Mouse (Mus musculus): ENCODE measurements around the gene Vwa3a.
A peak's percentile ranks its signal among the peaks of the same experiment; 100 is the strongest.

Vwa3a gene

GRCm38 (mm10) chr7:120836361-120836760 lies 97.2 kb downstream of the Vwa3a start:
- DNase-seq (ENCODE audit: low read depth, low spot score): peak; percentile 37

- DNase-seq (ENCODE audit: low read depth, low spot score): no peak
These were observed 99.5 kb downstream of the Vwa3a start for GRCm38 (mm10) chr7:120838436-120839160.

GRCm38 (mm10) chr7:120839786-120840185 lies 100.7 kb downstream of the Vwa3a start:
- no peak for DNase-seq (ENCODE audit: low read depth, low spot score)

DNA sequence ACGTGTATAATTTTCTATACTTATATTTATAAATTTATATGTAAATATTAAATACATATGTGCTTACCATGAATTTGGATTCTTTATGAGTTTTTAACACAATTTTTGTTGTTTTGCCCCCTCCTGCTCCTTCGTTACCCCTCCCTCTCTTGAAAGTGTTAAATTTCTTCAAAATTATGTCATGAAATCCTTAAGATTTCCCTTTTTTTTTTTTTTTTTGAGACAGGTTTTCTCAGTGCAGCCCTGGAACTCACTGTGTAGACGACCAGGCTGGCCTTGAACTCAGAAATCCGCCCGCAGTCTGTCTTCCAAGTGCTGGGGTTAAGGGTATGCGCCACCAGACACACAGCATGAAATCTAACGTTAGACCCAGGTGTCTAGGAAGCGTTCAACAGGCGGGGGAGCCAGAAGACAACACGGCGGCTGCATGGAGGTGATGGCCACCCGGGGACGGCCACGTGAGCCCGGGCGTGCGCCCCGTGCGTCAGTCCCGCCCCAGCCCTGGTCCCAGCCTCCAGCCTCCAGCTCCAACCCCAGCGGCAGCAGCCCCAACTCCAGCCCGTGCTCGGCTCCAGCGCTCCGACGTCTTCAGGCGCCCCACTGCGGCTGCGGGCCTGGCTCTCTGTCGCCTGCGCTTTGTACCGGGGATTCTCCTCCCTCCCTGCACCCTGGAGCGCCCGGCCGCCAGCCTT lies 103.4 kb downstream of the Vwa3a start, which contains the start of gene Eef2k:
Gene Eef2k, plus strand, starts transcription at position 487 of the 692 bp plus-strand sequence.
- DNase-seq (ENCODE audit: low read depth, low spot score): peak; percentile 48

GRCm38 (mm10) chr7:120843037-120843621 lies 104.0 kb downstream of the Vwa3a start:
- no peak for DNase-seq (ENCODE audit: low read depth, low spot score)

DNA sequence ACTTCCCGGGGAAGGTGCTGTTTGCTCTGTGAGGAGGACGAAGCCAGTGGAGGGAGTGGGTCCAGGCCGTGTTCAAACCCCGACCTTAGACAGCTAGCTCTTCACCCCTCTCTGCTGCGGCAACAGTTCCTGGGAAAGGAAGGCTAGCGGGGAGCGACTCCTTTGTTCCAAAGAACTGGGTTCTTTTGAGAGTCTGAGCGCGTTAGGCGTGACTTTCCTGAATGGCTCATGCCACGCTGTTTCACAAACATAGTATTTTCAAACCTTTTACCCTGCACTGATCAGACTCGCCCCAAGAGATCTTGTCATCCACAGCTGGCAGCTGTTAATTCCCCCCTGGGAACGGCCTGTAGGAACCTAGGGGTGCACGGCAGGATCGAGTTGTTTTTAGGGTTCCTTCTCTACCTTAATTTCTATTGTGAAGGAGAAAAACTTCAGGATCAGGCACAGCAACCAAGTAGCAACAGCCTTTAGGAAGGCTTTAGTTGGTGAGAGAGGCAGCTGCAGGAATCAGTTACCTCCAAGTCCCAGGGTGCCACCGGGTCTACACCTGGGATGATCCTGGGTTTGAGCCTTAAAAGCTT lies 104.8 kb downstream of the Vwa3a start:
- DNase-seq (ENCODE audit: low read depth, low spot score): no peak

GRCm38 (mm10) chr7:120844689-120845088 lies 105.6 kb downstream of the Vwa3a start:
- no peak for DNase-seq (ENCODE audit: low read depth, low spot score)

GRCm38 (mm10) chr7:120848831-120849512 lies 109.9 kb downstream of the Vwa3a start:
- no peak for DNase-seq (ENCODE audit: low read depth, low spot score)

- DNase-seq (ENCODE audit: low read depth, low spot score): no peak
These were observed 111.0 kb downstream of the Vwa3a start for GRCm38 (mm10) chr7:120850165-120850564.

Measured in A20 (cell line).